Comparison of ENCODE assay signal across 9 mouse cellular contexts in genomic region chr10:45103184-45103583, GRCm38 (mm10). TPM values are rescaled to one million over a fixed set of nuclear protein-coding genes. Genes with fewer than 3 reads are reported as not detected.
A peak's percentile ranks its signal among the peaks of the same experiment; 100 is the strongest.
DNase-seq lines count a peak whose midpoint lies in the region; ATAC-seq and TF ChIP-seq lines count a peak whose summit lies in the region.
"Had no signal": no experiment of that assay in that cellular context is flagged by ENCODE, and none has a peak within 500 bp of the region (broad histone marks: within the 10 kb centered on the region; RNA-seq: fewer than 3 reads in every experiment).

No protein-coding gene starts in this region.

- H3K36me3 ChIP-seq in forebrain, embryonic 13.5 days (ENCODE audit: poor library complexity, severe bottlenecking) = peaks cover 34% of the 10 kb centered on the region
- H3K36me3 ChIP-seq in forebrain, embryonic 10.5 days (replicated peaks) = peaks cover 77% of the 10 kb centered on the region
- peaks cover 10% of the 10 kb centered on the region; the same call in 1 of the 2 replicates for H3K36me3 ChIP-seq in forebrain, postnatal 0 days (ENCODE audit: insufficient read depth)
- no peaks in the 10 kb centered on the region for H3K36me3 ChIP-seq in midbrain, embryonic 15.5 days (replicated peaks)

- no peak for TF ChIP-seq CTCF in forebrain, postnatal 0 days (IDR thresholded peaks at IDR 0.05; ENCODE audit: low read depth)

- 46% methylated on average over 11 of the region's 11 CpGs for WGBS in forebrain, embryonic 13.5 days
- WGBS in forebrain, embryonic 10.5 days = 85% methylated on average over 11 of the region's 11 CpGs
- WGBS in forebrain, postnatal 0 days = 40% methylated on average over 11 of the region's 11 CpGs
- WGBS in midbrain, embryonic 15.5 days = 33% methylated on average over 11 of the region's 11 CpGs

- H3K4me1 ChIP-seq in forebrain, embryonic 13.5 days = peaks cover 17% of the 10 kb centered on the region
- no peaks in the 10 kb centered on the region for H3K4me1 ChIP-seq in forebrain, embryonic 10.5 days
- 0 out of 2 replicates have a peak, but pooled peaks cover 6% of the 10 kb centered on the region for H3K4me1 ChIP-seq in forebrain, postnatal 0 days (ENCODE audit: insufficient read depth)
- H3K4me1 ChIP-seq in midbrain, embryonic 15.5 days = peaks cover 14% of the 10 kb centered on the region

- no peaks in the 10 kb centered on the region for H3K27me3 ChIP-seq in forebrain, embryonic 13.5 days
- no peaks in the 10 kb centered on the region for H3K27me3 ChIP-seq in forebrain, embryonic 10.5 days (ENCODE audit: poor library complexity, severe bottlenecking)
- H3K27me3 ChIP-seq in forebrain, postnatal 0 days (ENCODE audit: insufficient read depth, low read length) = no peaks in the 10 kb centered on the region
- H3K27me3 ChIP-seq in midbrain, embryonic 15.5 days (replicated peaks) = no peaks in the 10 kb centered on the region
- H3K27me3 ChIP-seq: limb, embryonic 15.5 days had no signal

- no peak overlapping the region for H3K4me3 ChIP-seq in forebrain, embryonic 13.5 days
- no peak overlapping the region for H3K4me3 ChIP-seq in forebrain, embryonic 10.5 days
- H3K4me3 ChIP-seq in forebrain, postnatal 0 days (ENCODE audit: low read depth, low read length) = no peak overlapping the region
- H3K4me3 ChIP-seq in midbrain, embryonic 15.5 days = no peak overlapping the region
- H3K4me3 ChIP-seq: limb, embryonic 15.5 days had no signal

- ATAC-seq in forebrain, embryonic 13.5 days = peak; percentile 62
- peak; percentile 48 for ATAC-seq in forebrain, postnatal 0 days
- ATAC-seq in midbrain, embryonic 15.5 days (replicated peaks) = peak; percentile 55; the same call in 1 of the 2 replicates
- no peak for ATAC-seq in erythroblast, adult 5-6 weeks (replicated peaks; ENCODE audit: low FRiP score, poor library complexity, severe bottlenecking)

- no peak for DNase-seq in forebrain, embryonic 10.5 days (ENCODE audit: extremely low spot score, low spot score)
- DNase-seq in CD4-positive helper T cell, adult 2 months (ENCODE audit: low read depth, low spot score) = peak; percentile 14
- no peak for DNase-seq in forebrain, postnatal 0 days
- DNase-seq in urinary bladder, postnatal 4 days (ENCODE audit: low spot score in 2 of 2) = no peak
- no peak for DNase-seq in right cerebral cortex, postnatal 25 days

- peak overlapping the region; percentile 63 for H3K27ac ChIP-seq in forebrain, embryonic 13.5 days
- no peak overlapping the region for H3K27ac ChIP-seq in forebrain, embryonic 10.5 days
- no peak overlapping the region for H3K27ac ChIP-seq in forebrain, postnatal 0 days (ENCODE audit: low read depth, low read length)
- H3K27ac ChIP-seq in midbrain, embryonic 15.5 days = no peak overlapping the region
- H3K27ac ChIP-seq: limb, embryonic 15.5 days had no signal

- H3K9ac ChIP-seq in forebrain, embryonic 13.5 days = no peak overlapping the region
- H3K9ac ChIP-seq in forebrain, postnatal 0 days = no peak overlapping the region
- H3K9ac ChIP-seq in midbrain, embryonic 15.5 days = no peak overlapping the region
- H3K9ac ChIP-seq: limb, embryonic 15.5 days had no signal

- no peak overlapping the region for H3K4me2 ChIP-seq in forebrain, embryonic 13.5 days
- H3K4me2 ChIP-seq in forebrain, postnatal 0 days (ENCODE audit: low read depth) = no peak overlapping the region
- H3K4me2 ChIP-seq in midbrain, embryonic 15.5 days = no peak overlapping the region
- H3K4me2 ChIP-seq: limb, embryonic 15.5 days had no signal

- no peaks in the 10 kb centered on the region for H3K9me3 ChIP-seq in forebrain, embryonic 13.5 days (replicated peaks)
- no peaks in the 10 kb centered on the region for H3K9me3 ChIP-seq in forebrain, embryonic 10.5 days
- no peaks in the 10 kb centered on the region for H3K9me3 ChIP-seq in forebrain, postnatal 0 days (ENCODE audit: low read length)
- no peaks in the 10 kb centered on the region for H3K9me3 ChIP-seq in midbrain, embryonic 15.5 days
- H3K9me3 ChIP-seq: limb, embryonic 15.5 days had no signal

RNA-seq across cellular contexts. Expression of gene Prep, which starts 36.2 kb away (rescaled TPM):
- polyA plus RNA-seq in forebrain, embryonic 13.5 days (2015; fragmentation: Nextera tagmentation; extraction: Ambion mirVana) = 18.3 and 20.3 TPM in 2 replicates
- 38.2 and 40.2 TPM in 2 replicates for polyA plus RNA-seq in forebrain, embryonic 10.5 days (2016; fragmentation: Nextera tagmentation; extraction: Ambion mirVana)
- total RNA-seq in forebrain, postnatal 0 days (2014; rRNA removed) = 16.9 and 18.1 TPM in 2 replicates
- polyA plus RNA-seq in forebrain, postnatal 0 days (2015; fragmentation: Nextera tagmentation; extraction: Ambion mirVana) = 16.6 and 19.0 TPM in 2 replicates
- 24.7 and 25.4 TPM in 2 replicates for polyA plus RNA-seq in midbrain, embryonic 15.5 days (2015; fragmentation: Nextera tagmentation; extraction: Ambion mirVana)
- 1.3 and 2.3 TPM in 2 replicates for total RNA-seq in erythroblast, adult 5-6 weeks (2015; ENCODE audit: low replicate concordance)
- total RNA-seq in erythroblast, adult 5-6 weeks (2017; ENCODE audit: low replicate concordance) = 1.8 and 2.8 TPM in 2 replicates
